Mouse (Mus musculus) T-helper 1 cell (primary cell): ENCODE data around the gene Nanos2.

Source experiments
- in situ Hi-C: fragments of 300-600 bp; cut with MboI, MseI; formaldehyde crosslinking; loops from one replicate; pipeline ENCODE4 v1.15.1; 2025; ENCODE audit warnings: high pct_unique_total_duplicates

The Nanos2 gene

GRCm38 (mm10) chr7:18987100-18987499, at the start of gene Nanos2:
Gene Nanos2 (plus strand): TSS chr7:18987400.
- in situ Hi-C loops, result no loop called here

GRCm38 (mm10) chr7:18942376-18942775, 44.8 kb upstream of the Nanos2 start:
- in situ Hi-C loops, result no loop called here

GRCm38 (mm10) chr7:18942815-18943214, 44.4 kb upstream of the Nanos2 start:
- in situ Hi-C loops, result no loop called here

GRCm38 (mm10) chr7:18948151-18948550, 39.0 kb upstream of the Nanos2 start:
- in situ Hi-C loops, result no loop called here

GRCm38 (mm10) chr7:18949781-18950522, 37.2 kb upstream of the Nanos2 start:
- in situ Hi-C loops, result loop anchor here (5.0 kb wide), 1 partner anchor 33 kb away; no protein-coding TSS in a partner anchor

- in situ Hi-C loops, result loop anchor here (5.0 kb wide), 1 partner anchor 33 kb away; no protein-coding TSS in a partner anchor
Measured at GRCm38 (mm10) chr7:18950523-18951315, 36.5 kb upstream of the Nanos2 start.

GRCm38 (mm10) chr7:18951397-18951796, 35.8 kb upstream of the Nanos2 start:
- in situ Hi-C loops, result loop anchor here (5.0 kb wide), 1 partner anchor 34 kb away; no protein-coding TSS in a partner anchor

GRCm38 (mm10) chr7:18957569-18958383, 29.4 kb upstream of the Nanos2 start:
- in situ Hi-C loops, result no loop called here

- in situ Hi-C loops, result no loop called here
Measured at GRCm38 (mm10) chr7:18958384-18958766, 28.8 kb upstream of the Nanos2 start.

- in situ Hi-C loops, result no loop called here
Measured at GRCm38 (mm10) chr7:18959446-18959845, 27.8 kb upstream of the Nanos2 start.

GRCm38 (mm10) chr7:18962171-18962792, 24.9 kb upstream of the Nanos2 start:
- in situ Hi-C loops, result no loop called here

- in situ Hi-C loops, result no loop called here
Measured at GRCm38 (mm10) chr7:18962795-18963194, 24.4 kb upstream of the Nanos2 start.

- in situ Hi-C loops, result no loop called here
Measured at GRCm38 (mm10) chr7:18963294-18963843, 23.8 kb upstream of the Nanos2 start.

- in situ Hi-C loops, result no loop called here
Measured at GRCm38 (mm10) chr7:18965312-18965711, 21.9 kb upstream of the Nanos2 start.

GRCm38 (mm10) chr7:18967603-18968002, 19.6 kb upstream of the Nanos2 start:
- in situ Hi-C loops, result no loop called here

GRCm38 (mm10) chr7:18970956-18971355, 16.2 kb upstream of the Nanos2 start:
- in situ Hi-C loops, result no loop called here

- in situ Hi-C loops, result no loop called here
Measured at GRCm38 (mm10) chr7:18978381-18978780, 8.8 kb upstream of the Nanos2 start.

GRCm38 (mm10) chr7:18986503-18986902, 697 bp upstream of the Nanos2 start:
- in situ Hi-C loops, result no loop called here

- in situ Hi-C loops, result no loop called here
Measured at GRCm38 (mm10) chr7:18987747-18988146, 547 bp downstream of the Nanos2 start.

- in situ Hi-C loops, result no loop called here
Measured at GRCm38 (mm10) chr7:18988780-18989179, 1.6 kb downstream of the Nanos2 start.

- in situ Hi-C loops, result no loop called here
Measured at GRCm38 (mm10) chr7:18989995-18990394, 2.8 kb downstream of the Nanos2 start.
